Mouse (Mus musculus): ENCODE measurements around the gene Bclaf3.
A peak's percentile ranks its signal among the peaks of the same experiment; 100 is the strongest.

The Bclaf3 gene

DNA sequence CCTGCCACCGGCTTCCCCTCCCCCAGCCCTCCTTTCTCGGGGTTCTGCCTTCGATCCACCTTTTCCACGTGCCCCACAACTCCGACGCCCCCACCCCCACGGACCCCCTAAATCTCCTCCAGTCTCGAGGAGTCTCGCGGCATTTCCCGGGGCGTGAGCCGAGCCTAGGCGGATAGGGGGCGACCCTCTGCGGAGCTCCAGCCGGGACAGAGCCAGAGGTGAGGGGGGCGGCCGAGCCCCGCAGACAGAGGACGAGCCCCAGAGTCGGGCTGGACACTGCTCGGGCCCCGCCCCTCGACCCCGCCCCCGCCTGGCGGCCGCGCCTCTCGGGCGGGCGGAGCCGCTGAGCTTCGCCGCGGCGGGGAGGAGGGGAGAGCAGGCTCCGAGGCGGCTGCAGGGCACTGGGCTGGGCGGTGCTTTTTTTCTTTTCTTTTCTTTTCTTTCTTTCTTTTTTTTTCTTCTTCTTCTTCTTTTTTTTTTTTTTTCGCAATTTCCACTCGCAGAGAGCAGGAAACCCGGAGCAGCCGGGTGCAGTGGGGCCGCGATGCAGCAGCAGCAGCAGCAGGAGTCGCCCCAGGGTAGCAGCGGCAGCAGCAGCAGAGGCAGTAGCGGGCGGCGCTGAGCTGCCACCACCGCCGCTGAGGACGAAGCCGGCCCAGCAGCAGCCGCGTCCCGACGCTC, 100.6 kb downstream of the Bclaf3 start, which contains the start of gene Sh3kbp1:
Gene Sh3kbp1, plus strand, starts transcription at position 366 of the 681 bp plus-strand sequence.
- peak; percentile 84 for DNase-seq (ENCODE audit: low read depth, low spot score)

DNA sequence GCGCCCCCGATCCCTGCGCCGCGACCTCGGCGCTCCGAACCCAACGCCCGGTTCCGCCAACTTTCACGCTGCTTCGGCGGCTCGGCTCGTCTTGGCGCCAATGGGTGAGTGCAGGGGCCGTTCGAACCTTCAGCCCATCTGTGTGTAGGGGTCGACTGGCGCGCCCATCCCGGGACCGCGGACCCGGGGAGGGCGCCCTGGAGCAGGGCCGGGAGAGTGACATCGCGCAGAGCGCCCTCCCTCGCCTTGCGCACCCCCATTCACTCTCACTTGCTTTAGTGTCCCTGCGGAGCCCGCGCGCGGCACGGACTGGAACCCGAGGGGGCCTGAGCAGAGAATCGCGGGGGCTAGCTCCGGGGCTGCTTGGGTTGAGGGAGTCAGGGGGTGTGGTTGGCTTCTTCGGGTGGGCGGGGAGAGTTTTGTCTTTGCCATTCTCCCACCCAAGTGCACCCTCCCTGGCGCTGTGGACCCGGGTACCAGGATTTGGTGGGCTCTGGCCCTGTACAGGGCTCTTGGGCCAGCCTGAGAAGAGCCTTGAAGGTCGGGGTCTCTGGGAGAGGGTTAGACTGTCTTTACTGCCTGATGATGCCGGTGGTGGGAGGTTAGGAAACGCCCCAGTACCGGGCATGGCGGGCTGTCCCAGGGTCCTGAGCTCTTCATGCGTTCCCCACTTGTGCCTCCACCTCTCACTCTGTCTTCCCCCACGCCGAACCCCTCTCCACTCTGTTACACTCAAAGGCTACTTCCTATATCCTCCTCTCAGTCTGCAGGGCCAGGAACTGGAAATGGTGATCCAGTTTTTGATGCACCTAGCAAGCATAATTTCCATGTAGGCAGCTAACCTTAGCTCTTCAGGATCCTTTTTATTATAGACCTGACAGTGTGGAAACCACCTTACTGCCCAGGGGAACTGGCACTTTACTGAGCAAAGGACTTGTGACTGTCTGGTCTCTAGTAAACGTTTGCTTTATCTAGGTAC, 101.4 kb downstream of the Bclaf3 start:
- DNase-seq (ENCODE audit: low read depth, low spot score), result peak; percentile 36

DNA sequence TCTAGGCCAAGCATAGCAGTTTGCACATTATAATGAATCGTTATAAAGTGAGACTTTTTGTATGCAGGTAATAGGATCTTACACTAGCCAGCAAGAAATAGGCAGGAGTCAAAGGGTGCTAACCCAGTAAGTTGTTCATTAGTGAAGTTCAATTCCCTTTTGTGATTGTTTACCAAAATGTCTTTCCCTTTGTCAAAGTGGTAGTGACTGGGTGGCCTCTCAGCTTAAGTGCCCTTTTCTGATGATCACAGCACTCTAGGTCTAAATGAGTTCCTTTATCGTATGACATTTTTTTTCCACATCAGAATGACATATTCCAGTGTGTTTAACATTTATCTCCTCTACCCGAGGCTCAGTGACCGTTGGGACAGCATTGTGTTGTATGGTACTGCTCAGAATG, 102.1 kb downstream of the Bclaf3 start:
- DNase-seq (ENCODE audit: low read depth, low spot score), result no peak

DNA sequence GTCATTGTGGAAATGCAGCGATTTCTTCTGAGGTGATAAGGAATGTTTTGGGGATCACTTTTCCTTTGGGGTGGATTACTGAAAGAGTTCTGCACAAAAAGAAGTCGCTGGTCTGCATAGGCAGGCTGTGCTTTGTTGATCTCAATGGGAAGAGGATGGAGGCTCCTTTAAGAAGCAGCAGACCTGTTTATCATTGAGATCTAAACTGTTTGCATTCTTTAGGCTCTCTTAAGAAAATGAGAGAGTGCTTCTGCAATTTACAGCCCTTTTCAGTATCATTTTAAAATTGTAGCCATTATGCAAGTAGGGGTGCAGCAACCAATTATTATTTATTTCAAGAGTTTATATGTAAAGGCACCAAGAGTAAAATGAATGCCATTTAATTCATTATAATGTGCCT, 102.7 kb downstream of the Bclaf3 start:
- DNase-seq (ENCODE audit: low read depth, low spot score), result no peak

DNA sequence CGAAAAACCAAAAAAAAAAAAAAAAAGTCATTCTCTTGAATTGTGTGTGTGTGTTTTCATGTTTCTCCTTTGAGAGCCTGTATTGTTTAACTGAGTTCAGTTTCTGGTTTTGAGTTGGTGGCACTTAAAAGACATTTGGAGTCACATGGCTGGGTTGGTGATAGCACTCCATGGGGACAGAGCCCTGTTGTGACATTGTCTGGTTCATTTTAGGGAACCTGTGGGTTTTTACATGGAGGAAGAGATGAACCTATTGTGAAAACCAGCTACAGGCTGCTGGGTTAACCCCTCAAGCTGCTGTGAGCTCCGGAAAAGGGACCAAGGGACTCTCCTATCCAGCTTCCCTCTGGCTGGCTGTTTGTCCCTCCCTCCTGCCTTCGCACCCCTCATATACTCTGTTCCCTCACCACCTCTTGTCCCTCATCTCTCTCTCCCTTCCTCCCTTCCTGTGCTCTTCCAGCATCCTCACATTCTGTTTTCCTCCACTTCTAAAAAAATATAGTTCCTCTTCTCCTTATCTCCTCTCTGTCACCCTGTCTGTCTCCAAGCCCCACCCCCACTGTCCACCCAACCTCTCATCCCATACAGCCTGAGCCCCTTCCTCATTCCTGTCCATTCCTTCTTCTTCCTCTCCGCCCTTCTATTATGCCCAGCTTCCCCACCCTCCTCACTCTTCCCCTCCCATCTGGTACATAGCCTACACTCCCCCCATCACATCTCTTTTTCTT, 112.2 kb downstream of the Bclaf3 start:
- no peak for DNase-seq (ENCODE audit: low read depth, low spot score)

DNA sequence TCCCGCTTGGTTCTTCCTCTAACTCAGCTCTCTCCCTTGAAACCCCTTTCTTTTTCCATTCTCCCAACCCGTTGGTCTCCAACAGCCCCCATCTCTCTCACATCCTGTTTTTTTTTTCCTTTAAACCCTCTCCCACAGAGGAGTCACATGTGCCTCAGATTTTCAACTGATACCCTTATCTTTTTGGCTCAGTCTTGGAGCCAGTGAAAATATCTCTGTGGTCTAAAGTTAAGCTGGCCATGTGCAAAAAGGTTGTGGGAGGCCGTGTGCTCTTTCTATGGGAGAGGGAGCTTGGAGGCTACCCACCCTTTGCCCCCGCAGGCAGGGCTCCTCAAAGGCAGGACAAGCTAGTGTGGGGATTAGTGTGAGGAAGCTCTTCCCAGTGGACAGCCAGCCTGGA, 113.5 kb downstream of the Bclaf3 start:
- DNase-seq (ENCODE audit: low read depth, low spot score), result no peak
